ENCODE assay signal across 8 mouse cellular contexts in the genomic region with DNA sequence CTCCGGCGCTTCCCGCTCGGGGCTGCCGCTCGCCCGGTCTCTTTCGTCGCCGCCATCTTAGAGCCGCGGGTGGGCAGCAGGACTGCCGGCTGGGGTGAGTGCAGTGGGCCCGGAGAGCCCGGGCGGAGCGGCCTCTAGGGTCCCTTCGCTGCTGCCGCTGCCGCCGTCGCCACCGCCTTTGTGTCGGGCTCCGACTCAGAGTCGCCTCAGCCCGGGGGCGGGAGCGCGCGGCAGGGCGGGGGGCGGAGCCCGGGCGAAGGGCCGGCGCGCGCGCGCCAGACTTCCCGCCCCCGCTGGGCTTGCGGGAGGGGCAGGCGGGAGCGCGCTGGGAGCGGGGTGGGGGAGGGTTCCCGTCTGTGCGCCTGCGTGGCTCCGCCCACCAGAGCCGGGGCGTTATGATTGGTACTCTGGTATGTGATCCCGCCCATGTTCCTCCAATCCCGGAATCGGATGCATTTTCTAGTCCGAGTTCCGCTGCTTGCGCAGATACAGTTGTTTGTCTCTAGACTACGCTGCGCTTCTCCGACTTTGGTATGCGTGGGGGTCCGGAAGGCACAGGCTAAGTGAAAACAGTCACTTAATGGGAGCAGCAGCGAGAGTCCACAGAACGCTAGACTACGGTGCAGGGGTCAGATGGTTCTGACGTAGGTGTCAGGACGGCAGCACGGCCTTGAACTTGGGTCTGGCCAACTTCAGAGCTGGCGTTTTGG. TPM values are rescaled to one million over a fixed set of nuclear protein-coding genes. Genes with fewer than 3 reads are reported as not detected.
A peak's percentile ranks its signal among the peaks of the same experiment; 100 is the strongest.
DNase-seq lines count a peak whose midpoint lies in the region; ATAC-seq lines count a peak whose summit lies in the region.

No protein-coding gene starts in this region.

- H3K27me3 ChIP-seq in megakaryocyte, embryonic 14.5 days (replicated peaks), result no peaks in the 10 kb centered on the region

- peak overlapping the region; percentile 97 for H3K4me3 ChIP-seq in megakaryocyte, embryonic 14.5 days (replicated peaks)

- H3K4me1 ChIP-seq in megakaryocyte, embryonic 14.5 days, result peaks cover 42% of the 10 kb centered on the region

- ATAC-seq in inflammation-experienced regulatory T-cells, adult 6 months, result peak; percentile 91

- intact Hi-C loops in gastrocnemius, postnatal 14 days (cut with DNase I; ENCODE audit: low total_unique reads), result no loop called here

- no peaks in the 10 kb centered on the region for H3K9me3 ChIP-seq in megakaryocyte, embryonic 14.5 days

- DNase-seq in adrenal gland, adult 18-20 months (ENCODE audit: low spot score in 2 of 2), result peak; percentile 92
- peak; percentile 97 for DNase-seq in embryo, embryonic 10.5 days (ENCODE audit: low spot score)
- DNase-seq in gastrocnemius, postnatal 14 days, result peak; percentile 93
- peak; percentile 88 to 94 for DNase-seq in left cerebral cortex, adult 9 months (ENCODE audit: low spot score in 2 of 2)
- peak; percentile 92 to 95 for DNase-seq in right cerebral cortex, adult 2 months (ENCODE audit: low spot score in 2 of 2)
- peak; percentile 61 for DNase-seq in urinary bladder, postnatal 10 days (ENCODE audit: low spot score)

- peaks cover 30% of the 10 kb centered on the region for H3K36me3 ChIP-seq in megakaryocyte, embryonic 14.5 days (replicated peaks; ENCODE audit: low read length)

RNA-seq across cellular contexts. Expression of a gene that starts 0.6 kb away (rescaled TPM):
- total RNA-seq in adrenal gland, adult 18-20 months (2021), result 10 to 100 TPM; 35.1 to 48.6 TPM
- total RNA-seq in gastrocnemius, postnatal 14 days (2021), result 10 to 100 TPM; 22.2 to 26.6 TPM
- polyA plus RNA-seq in inflammation-experienced regulatory T-cells, adult 6 months (2017; shearing (Covaris generic)), result 100 to 1,000 TPM; 110 to 126 (median 112) TPM
- 120 and 158 TPM in 2 replicates for polyA plus RNA-seq in megakaryocyte, embryonic 14.5 days (2012; ENCODE audit: insufficient read depth, low replicate concordance)

RNA-seq across cellular contexts. Expression of a gene that starts 22.2 kb away (rescaled TPM):
- total RNA-seq in adrenal gland, adult 18-20 months (2021), result 10 to 100 TPM; 22.5 to 55.9 TPM
- total RNA-seq in gastrocnemius, postnatal 14 days (2021), result 10 to 100 TPM; 19.9 to 22.8 TPM
- polyA plus RNA-seq in inflammation-experienced regulatory T-cells, adult 6 months (2017; shearing (Covaris generic)), result 1 to 10 TPM in 2 of 3 experiments, under 1 TPM in 1; 0.50 to 3.0 (median 1.3) TPM
- polyA plus RNA-seq in megakaryocyte, embryonic 14.5 days (2012; ENCODE audit: insufficient read depth, low replicate concordance), result 15.1 and 146 TPM in 2 replicates

RNA-seq across cellular contexts. Expression of a gene that starts 31.8 kb away (rescaled TPM):
- 10 to 100 TPM; 20.9 to 22.4 TPM for total RNA-seq in adrenal gland, adult 18-20 months (2021)
- total RNA-seq in gastrocnemius, postnatal 14 days (2021), result 1 to 10 TPM; 8.4 TPM
- polyA plus RNA-seq in inflammation-experienced regulatory T-cells, adult 6 months (2017; shearing (Covaris generic)), result 1 to 10 TPM; 6.2 to 7.4 (median 6.8) TPM
- polyA plus RNA-seq in megakaryocyte, embryonic 14.5 days (2012; ENCODE audit: insufficient read depth, low replicate concordance), result 21.8 and 45.9 TPM in 2 replicates

RNA-seq across cellular contexts. Expression of a gene that starts 46.5 kb away (rescaled TPM):
- 1 to 10 TPM; 1.4 to 1.7 TPM for total RNA-seq in adrenal gland, adult 18-20 months (2021)
- 10 to 100 TPM; 44.8 to 49.4 TPM for total RNA-seq in gastrocnemius, postnatal 14 days (2021)
- 1 to 10 TPM; 1.0 to 2.7 (median 1.1) TPM for polyA plus RNA-seq in inflammation-experienced regulatory T-cells, adult 6 months (2017; shearing (Covaris generic))
- 5.4 TPM in 1 of 2 replicates, not detected in the other for polyA plus RNA-seq in megakaryocyte, embryonic 14.5 days (2012; ENCODE audit: insufficient read depth, low replicate concordance)

RNA-seq across cellular contexts. Expression of a gene that starts 47.0 kb away (rescaled TPM):
- total RNA-seq in adrenal gland, adult 18-20 months (2021), result 100 to 1,000 TPM; 103 to 106 TPM
- total RNA-seq in gastrocnemius, postnatal 14 days (2021), result 10 to 100 TPM; 51.4 to 55.2 TPM
- 100 to 1,000 TPM; 206 to 247 (median 207) TPM for polyA plus RNA-seq in inflammation-experienced regulatory T-cells, adult 6 months (2017; shearing (Covaris generic))
- 135 and 694 TPM in 2 replicates for polyA plus RNA-seq in megakaryocyte, embryonic 14.5 days (2012; ENCODE audit: insufficient read depth, low replicate concordance)

Comparison
In these comparisons a context has a peak if more than half of its experiments do, and no peak if none do; other contexts are left out.
1. Peak in every context shown above with its lines: DNase-seq, ATAC-seq and H3K4me3 ChIP-seq.